Mouse (Mus musculus): Measurements from ENCODE around the gene Palm. TPM values are rescaled to one million over a fixed set of nuclear protein-coding genes. Genes with fewer than 3 reads are reported as not detected.

Palm gene
- polyA plus RNA-seq, 1 experiment: 34.2 TPM

GRCm38 (mm10) chr10:79818225-79818624, 24.9 kb downstream of the Palm start:
- TF ChIP-seq CTCF (IDR thresholded peaks at IDR 0.05; ENCODE audit: insufficient read depth, low read length) (no peak), POLR2A (IDR thresholded peaks at IDR 0.05; ENCODE audit: borderline replicate concordance, extremely low read depth, low read depth, low read length) (no peak)
- DNase-seq: no peak
- Histone ChIP-seq H3K4me1 (ENCODE audit: control insufficient read depth, insufficient read depth, low read length) (no peaks in the 10 kb centered on the region), H3K4me3 (replicated peaks; ENCODE audit: extremely low read depth, low read depth, low read length) (no peak overlapping the region)
- 65% methylated on average over 4 of the region's 4 CpGs for WGBS

GRCm38 (mm10) chr10:79819606-79820005, 26.2 kb downstream of the Palm start:
- Histone ChIP-seq H3K4me1 (ENCODE audit: control insufficient read depth, insufficient read depth, low read length) (peaks cover 4% of the 10 kb centered on the region), H3K4me3 (replicated peaks; ENCODE audit: extremely low read depth, low read depth, low read length) (no peak overlapping the region)
- TF ChIP-seq CTCF (IDR thresholded peaks at IDR 0.05; ENCODE audit: insufficient read depth, low read length) (no peak), POLR2A (IDR thresholded peaks at IDR 0.05; ENCODE audit: borderline replicate concordance, extremely low read depth, low read depth, low read length) (no peak)
- no peak for DNase-seq
- 91% methylated on average over 17 of the region's 17 CpGs for WGBS

GRCm38 (mm10) chr10:79820277-79820676, 26.9 kb downstream of the Palm start:
- Histone ChIP-seq H3K4me3 (replicated peaks; ENCODE audit: extremely low read depth, low read depth, low read length) (no peak overlapping the region), H3K4me1 (ENCODE audit: control insufficient read depth, insufficient read depth, low read length) (peaks cover 8% of the 10 kb centered on the region)
- DNase-seq: no peak
- 86% methylated on average over 8 of the region's 8 CpGs for WGBS
- TF ChIP-seq POLR2A (IDR thresholded peaks at IDR 0.05; ENCODE audit: borderline replicate concordance, extremely low read depth, low read depth, low read length): no peak
- no peak for TF ChIP-seq CTCF (IDR thresholded peaks at IDR 0.05; ENCODE audit: insufficient read depth, low read length)

GRCm38 (mm10) chr10:79820782-79821181, 27.4 kb downstream of the Palm start, which contains the start of gene Misp:
Misp (plus strand) TSS chr10:79820989.
- Histone ChIP-seq H3K4me1 (ENCODE audit: control insufficient read depth, insufficient read depth, low read length) (peaks cover 8% of the 10 kb centered on the region), H3K4me3 (replicated peaks; ENCODE audit: extremely low read depth, low read depth, low read length) (no peak within 1 kb of the TSS)
- WGBS: 68% methylated on average over 11 of the region's 11 CpGs
- TF ChIP-seq POLR2A (IDR thresholded peaks at IDR 0.05; ENCODE audit: borderline replicate concordance, extremely low read depth, low read depth, low read length) (no peak), CTCF (IDR thresholded peaks at IDR 0.05; ENCODE audit: insufficient read depth, low read length) (no peak)
- no peak for DNase-seq

GRCm38 (mm10) chr10:79821731-79822130, 28.4 kb downstream of the Palm start:
- Histone ChIP-seq H3K4me1 (ENCODE audit: control insufficient read depth, insufficient read depth, low read length) (peaks cover 8% of the 10 kb centered on the region), H3K4me3 (replicated peaks; ENCODE audit: extremely low read depth, low read depth, low read length) (no peak overlapping the region)
- no peak for TF ChIP-seq CTCF (IDR thresholded peaks at IDR 0.05; ENCODE audit: insufficient read depth, low read length)
- TF ChIP-seq POLR2A (IDR thresholded peaks at IDR 0.05; ENCODE audit: borderline replicate concordance, extremely low read depth, low read depth, low read length): no peak
- DNase-seq: no peak
- 89% methylated on average over 12 of the region's 12 CpGs for WGBS

GRCm38 (mm10) chr10:79822372-79822771, 29.0 kb downstream of the Palm start:
- WGBS: 37% methylated on average over 17 of the region's 17 CpGs
- no peak for TF ChIP-seq CTCF (IDR thresholded peaks at IDR 0.05; ENCODE audit: insufficient read depth, low read length)
- no peak for TF ChIP-seq POLR2A (IDR thresholded peaks at IDR 0.05; ENCODE audit: borderline replicate concordance, extremely low read depth, low read depth, low read length)
- no peak overlapping the region for H3K4me3 ChIP-seq (replicated peaks; ENCODE audit: extremely low read depth, low read depth, low read length)
- peak; percentile 46 for DNase-seq
- peaks cover 8% of the 10 kb centered on the region for H3K4me1 ChIP-seq (ENCODE audit: control insufficient read depth, insufficient read depth, low read length)

- no peak overlapping the region for H3K4me3 ChIP-seq (replicated peaks; ENCODE audit: extremely low read depth, low read depth, low read length)
- DNase-seq: no peak
- no peak for TF ChIP-seq POLR2A (IDR thresholded peaks at IDR 0.05; ENCODE audit: borderline replicate concordance, extremely low read depth, low read depth, low read length)
- TF ChIP-seq CTCF (IDR thresholded peaks at IDR 0.05; ENCODE audit: insufficient read depth, low read length): no peak
- 62% methylated on average over 6 of the region's 6 CpGs for WGBS
- H3K4me1 ChIP-seq (ENCODE audit: control insufficient read depth, insufficient read depth, low read length): peaks cover 8% of the 10 kb centered on the region
Measured at GRCm38 (mm10) chr10:79823011-79823410, 29.6 kb downstream of the Palm start.

- TF ChIP-seq POLR2A (IDR thresholded peaks at IDR 0.05; ENCODE audit: borderline replicate concordance, extremely low read depth, low read depth, low read length) (no peak), CTCF (IDR thresholded peaks at IDR 0.05; ENCODE audit: insufficient read depth, low read length) (no peak)
- Histone ChIP-seq H3K4me1 (ENCODE audit: control insufficient read depth, insufficient read depth, low read length) (peaks cover 8% of the 10 kb centered on the region), H3K4me3 (replicated peaks; ENCODE audit: extremely low read depth, low read depth, low read length) (peak overlapping the region; percentile 4)
- DNase-seq: no peak
- WGBS: 17% methylated on average over 6 of the region's 6 CpGs
Measured at GRCm38 (mm10) chr10:79824413-79824812, 31.0 kb downstream of the Palm start.

- DNase-seq: no peak
- H3K4me1 ChIP-seq (ENCODE audit: control insufficient read depth, insufficient read depth, low read length): no peaks in the 10 kb centered on the region
- H3K4me3 ChIP-seq (replicated peaks; ENCODE audit: extremely low read depth, low read depth, low read length): no peak overlapping the region
- WGBS: 87% methylated on average over 3 of the region's 3 CpGs
- no peak for TF ChIP-seq CTCF (IDR thresholded peaks at IDR 0.05; ENCODE audit: insufficient read depth, low read length)
- no peak for TF ChIP-seq POLR2A (IDR thresholded peaks at IDR 0.05; ENCODE audit: borderline replicate concordance, extremely low read depth, low read depth, low read length)
Measured at GRCm38 (mm10) chr10:79831583-79831982, 38.2 kb downstream of the Palm start.

- TF ChIP-seq CTCF (IDR thresholded peaks at IDR 0.05; ENCODE audit: insufficient read depth, low read length) (no peak), POLR2A (IDR thresholded peaks at IDR 0.05; ENCODE audit: borderline replicate concordance, extremely low read depth, low read depth, low read length) (no peak)
- no peak for DNase-seq
- Histone ChIP-seq H3K4me3 (replicated peaks; ENCODE audit: extremely low read depth, low read depth, low read length) (no peak overlapping the region), H3K4me1 (ENCODE audit: control insufficient read depth, insufficient read depth, low read length) (no peaks in the 10 kb centered on the region)
- WGBS: 53% methylated on average over 7 of the region's 7 CpGs
Measured at GRCm38 (mm10) chr10:79832026-79832785, 38.8 kb downstream of the Palm start.
